Mouse (Mus musculus): Measurements from ENCODE around the gene Gm11032.

- TF ChIP-seq CTCF (IDR thresholded peaks at IDR 0.05; ENCODE audit: low read depth) (no peak), EP300 (optimal IDR thresholded peaks at IDR 0.05) (no peak)
These were observed 41.2 kb upstream of the Gm11032 start for GRCm38 (mm10) chr11:4578682-4579081.

Measured in stomach, postnatal 0 days (tissue).